Mouse (Mus musculus) c-Kit-negative CD71-positive TER-119-positive erythroid progenitor cells, embryonic 14.5 days (primary cell): ENCODE measurements around the gene Adgrb3.
"Not testable (repeated sequence)": the region's sequence is repeated elsewhere in the genome, so short reads cannot be mapped to it uniquely, and the experiment has no call there.

ENCODE experiments used
- DNase-seq: peaks from one replicate; pipeline ENCODE4 v3.0.0-alpha.2; 2013; ENCODE audit warnings: low read depth, low spot score

Adgrb3 gene

DNA sequence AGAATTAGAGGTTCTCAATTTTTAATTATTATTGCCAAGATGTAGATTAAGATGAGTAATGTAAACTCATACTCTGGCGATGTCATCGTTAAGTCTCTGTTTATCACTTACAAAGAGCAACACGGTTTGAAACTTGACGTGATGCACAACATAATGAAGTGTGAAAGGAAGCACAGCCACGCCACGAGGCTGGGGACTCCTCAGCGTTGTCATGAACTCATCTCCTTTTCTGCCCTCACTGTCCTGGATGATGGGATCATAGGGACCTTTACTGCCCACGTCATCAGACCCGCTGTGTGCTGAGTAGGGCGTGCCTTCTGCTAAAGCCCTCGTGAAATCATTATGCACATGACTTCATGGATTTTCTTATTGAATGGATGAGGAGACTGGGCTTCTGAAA is 714.0 kb downstream of the Adgrb3 start:
- DNase-seq, result no peak

DNA sequence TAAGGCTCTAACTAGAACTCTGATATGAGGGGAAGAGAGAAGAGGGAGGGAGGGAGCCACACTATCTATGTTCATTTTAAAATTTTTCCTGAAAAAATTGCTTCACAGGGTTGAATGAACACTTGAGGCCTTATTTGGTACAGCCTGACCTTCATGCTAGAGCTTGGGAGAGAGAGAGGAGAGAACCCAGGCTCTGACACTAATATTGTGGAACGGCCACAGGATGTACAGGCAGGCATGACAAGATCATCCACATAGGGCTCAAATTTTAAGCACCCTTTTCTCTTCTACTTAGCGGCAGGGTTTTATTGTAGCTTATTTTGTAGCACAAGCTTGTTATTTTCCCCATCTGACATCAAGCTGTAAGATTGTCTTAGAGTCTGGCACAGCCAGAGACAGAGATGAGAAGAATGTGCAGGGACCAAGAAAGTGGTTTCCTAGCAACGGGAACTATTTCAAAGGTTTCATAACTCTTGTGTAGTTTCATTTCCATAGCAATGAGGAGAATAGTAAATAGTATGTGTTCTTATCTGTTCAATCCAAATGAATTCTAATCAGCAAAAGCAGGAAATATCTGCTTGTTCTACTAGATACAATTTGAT is 721.9 kb downstream of the Adgrb3 start:
- no peak for DNase-seq

DNA sequence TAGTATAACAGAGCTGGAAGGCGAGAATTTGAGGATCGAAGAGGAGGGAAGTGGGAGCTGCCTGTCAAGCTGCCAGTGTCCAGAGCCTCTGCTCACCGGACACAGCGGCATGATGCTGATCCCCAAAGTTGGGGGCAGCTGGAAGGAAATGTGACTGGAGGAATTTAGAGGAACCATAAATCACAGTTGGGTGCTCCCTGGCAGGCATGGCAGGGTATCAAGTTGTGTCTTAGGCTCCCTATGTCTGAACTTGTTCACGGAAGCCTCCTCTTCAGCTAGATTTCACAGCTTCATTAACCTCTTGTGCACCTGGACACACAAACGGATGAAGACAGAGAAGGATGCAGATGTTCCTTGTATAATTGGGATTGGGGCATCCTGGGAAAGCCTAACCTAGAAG is 722.8 kb downstream of the Adgrb3 start:
- DNase-seq, result no peak

DNA sequence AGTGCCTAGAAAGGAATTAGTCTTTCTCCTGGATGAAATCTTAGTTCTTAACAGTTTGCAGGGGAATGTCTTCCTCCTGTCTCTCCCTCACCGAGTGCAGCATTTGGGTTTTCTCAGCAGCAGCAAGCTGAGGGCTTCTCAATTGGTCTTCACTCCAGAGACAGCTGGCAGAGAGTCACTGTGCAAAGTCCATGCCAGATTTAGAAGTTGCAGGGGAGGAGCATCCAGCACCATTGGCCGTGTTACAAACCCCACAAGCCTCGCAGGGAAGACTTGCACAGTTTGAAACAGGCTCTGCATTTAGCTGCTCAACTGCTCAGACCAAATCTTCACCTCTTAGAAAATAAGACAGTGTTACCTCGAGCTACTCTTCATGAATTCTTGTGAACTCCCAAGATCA is 724.1 kb downstream of the Adgrb3 start:
- no peak for DNase-seq

DNA sequence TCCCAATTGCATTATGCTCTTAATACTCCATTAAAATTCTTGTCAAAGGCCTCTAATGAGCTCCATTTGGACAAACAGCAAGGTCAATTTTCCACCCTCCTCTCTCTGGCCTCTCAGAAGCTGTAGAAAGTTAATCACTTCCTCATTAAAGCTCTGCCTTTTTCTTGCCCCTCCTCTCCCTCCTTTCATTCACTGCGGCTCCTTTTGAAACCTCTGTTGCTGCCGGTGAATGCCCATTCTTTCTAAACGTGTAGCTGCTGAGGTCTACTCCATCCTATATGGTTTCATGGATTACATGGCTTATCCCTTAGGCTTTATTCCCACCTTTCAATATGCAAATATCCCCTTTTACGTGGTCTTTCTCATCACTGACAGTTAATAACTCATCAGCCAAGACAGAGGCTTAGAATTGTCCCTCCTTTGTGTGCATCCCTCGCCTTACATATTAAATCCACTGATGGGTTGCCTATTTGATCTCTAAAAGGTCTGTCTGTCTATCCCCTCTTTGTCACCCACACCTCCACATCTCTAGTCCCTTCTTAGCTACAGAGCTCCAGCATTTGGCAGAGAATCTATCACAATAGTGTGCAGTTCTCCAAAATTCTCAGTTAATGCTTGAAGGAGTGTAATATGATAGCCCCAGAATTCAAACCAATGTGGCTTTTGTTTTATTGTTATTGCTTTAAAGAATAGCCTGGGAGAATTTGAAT is 741.3 kb downstream of the Adgrb3 start:
- DNase-seq, result no peak

DNA sequence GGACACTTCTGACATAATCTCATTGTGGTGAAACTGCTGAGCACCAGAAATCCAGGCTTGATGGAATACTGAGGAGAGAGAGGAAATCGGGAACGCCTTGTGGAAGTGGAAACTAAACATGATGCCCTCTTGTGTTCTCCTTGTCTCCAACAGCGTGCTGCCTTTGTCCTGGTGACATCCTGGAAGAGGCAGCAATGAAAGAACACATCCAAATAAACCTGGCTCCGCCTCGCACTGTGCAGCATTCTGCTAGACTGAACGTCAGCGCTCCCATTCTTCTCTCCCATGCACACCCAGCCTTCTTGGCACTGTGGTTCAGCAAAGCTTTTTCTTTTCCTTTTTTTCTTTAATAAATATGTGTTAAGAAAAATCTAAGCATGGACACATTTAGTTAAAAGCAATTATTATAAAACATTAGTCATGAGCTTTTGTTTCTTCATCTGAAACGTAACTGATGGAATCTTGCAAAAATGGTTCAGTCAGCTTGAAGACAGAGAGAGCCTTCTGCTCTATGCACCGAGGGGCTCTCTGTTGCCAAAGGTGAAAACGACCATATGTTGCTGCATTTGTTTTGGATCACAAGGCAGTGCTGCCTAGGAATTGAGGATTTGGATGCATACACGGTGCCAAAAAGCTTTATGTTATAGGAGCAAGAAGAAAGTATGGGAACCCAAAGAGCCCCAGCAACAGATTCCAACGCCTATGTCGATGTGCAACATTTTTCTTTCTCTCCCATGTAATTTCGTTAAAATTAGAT is 743.7 kb downstream of the Adgrb3 start:
- DNase-seq, result no peak

DNA sequence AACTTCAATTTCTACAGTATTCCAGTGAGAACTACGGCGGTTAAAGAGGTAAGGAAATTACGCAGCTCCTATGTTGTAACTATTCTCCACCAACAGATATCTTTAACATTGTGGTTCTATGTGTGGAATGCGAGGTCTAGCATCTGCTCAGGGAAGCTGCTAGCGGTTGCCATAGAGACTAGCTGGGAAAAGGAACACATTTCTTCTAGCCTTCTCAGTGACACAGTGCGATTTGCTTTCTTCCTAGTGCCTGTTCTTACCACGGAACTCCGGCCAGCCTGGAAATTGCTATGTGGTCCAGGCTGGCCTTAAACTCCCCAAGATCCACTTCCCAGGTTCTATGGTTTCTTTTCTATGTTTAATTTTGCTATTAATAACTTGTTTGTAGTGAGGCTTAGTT is 747.1 kb downstream of the Adgrb3 start:
- DNase-seq, result no peak

DNA sequence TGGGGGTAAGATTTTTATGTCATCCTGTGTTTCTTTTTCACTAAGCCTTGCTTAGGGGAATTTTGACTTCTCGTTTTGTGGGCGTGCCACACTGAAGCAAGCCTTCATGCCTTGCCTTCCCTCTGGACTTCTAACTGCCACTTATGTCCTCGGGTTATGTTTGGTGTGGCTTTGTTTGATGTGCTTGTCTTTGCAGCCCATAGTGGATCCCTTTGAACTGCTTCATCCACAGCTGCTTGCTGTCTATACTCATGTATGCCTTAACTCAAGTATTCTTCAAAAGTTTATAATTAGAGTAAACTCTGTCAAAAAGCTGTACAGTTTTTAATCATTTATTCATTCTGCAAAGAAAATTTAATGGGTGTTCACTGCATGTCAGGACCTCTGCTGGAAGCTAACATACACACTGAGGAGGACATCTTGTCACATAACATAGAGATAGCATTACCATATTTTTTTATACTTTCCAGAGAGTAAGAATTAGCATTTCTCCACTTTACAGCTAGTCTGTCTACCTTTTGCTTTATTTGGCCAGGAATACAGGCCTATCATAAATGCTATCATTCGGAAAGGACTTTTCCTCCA is 748.1 kb downstream of the Adgrb3 start:
- DNase-seq, result no peak

DNA sequence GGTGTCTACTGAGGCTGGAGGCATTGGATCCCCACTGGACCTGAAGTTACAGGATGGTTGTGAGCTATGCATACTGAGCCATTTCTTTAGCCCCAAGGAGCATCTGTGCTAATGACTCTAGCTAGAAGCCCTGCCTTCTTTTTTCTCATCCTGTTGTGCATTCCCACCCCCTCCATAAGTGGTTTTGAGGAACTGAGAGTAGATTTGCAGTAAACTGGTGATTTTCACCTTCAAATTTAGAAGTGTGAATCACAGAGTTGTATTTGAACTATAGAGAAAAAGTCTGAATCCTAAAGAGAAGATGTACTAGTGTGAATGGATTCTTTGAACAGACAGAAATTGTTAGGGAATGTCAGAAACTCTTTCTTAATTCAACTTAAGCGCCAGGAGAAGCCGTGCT is 750.1 kb downstream of the Adgrb3 start:
- no peak for DNase-seq

DNA sequence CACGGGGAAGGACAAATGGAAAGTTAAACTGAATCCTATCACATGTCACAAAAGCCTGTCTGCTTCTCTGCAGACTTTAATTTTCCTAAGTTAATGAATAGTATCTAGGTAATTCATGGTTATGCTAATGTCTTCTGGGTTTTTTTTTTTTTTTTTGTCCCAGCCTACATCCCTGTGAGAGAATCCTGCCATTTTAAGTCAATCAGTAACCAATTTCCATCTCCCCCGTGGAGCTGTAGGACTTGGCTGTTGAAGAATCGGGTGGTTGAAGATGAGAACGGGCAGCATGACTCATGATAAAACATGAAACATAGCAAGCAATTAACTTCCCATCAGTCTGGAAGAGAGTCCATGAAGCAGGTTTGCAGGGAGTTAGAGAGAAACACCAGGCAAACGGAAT is 753.6 kb downstream of the Adgrb3 start:
- no peak for DNase-seq

DNA sequence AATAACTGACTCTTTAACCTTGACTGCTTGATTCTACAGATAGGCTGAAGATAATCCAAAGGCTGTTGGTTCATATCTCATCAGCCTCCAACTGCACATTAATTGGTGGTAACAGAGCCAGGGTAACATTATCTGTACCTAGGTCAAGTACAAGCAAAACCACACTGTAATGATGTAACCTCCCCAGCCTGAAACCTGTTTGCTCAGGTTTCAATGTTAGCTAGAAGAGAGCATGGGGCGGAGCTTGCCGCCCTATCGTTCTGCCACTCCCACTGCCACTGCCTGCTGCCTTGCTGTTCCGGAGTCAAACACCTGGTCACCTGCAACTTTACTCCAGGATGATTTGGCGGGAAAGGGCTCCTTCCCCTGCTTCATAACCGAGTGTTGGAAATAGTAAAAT is 765.5 kb downstream of the Adgrb3 start:
- no peak for DNase-seq

DNA sequence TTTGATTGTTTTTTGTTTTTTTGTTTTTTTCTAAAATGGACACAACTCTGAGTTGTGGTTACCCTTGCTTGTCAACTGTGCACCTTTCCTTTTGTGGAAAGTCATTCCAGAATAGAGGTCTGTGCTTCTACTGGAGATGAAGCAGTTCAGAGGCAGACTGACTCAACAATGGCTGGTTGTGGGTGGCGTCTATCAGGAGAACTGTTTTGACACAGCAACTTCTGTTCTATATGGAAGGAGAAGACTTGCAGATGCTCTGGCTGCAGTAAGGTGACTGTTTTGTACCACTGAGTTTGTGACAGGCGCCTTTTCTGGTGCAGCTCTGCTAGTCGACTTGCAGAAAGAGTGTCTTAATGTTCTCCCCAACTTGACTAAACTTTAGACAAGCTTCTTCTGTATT is 768.6 kb downstream of the Adgrb3 start:
- DNase-seq, result no peak

DNA sequence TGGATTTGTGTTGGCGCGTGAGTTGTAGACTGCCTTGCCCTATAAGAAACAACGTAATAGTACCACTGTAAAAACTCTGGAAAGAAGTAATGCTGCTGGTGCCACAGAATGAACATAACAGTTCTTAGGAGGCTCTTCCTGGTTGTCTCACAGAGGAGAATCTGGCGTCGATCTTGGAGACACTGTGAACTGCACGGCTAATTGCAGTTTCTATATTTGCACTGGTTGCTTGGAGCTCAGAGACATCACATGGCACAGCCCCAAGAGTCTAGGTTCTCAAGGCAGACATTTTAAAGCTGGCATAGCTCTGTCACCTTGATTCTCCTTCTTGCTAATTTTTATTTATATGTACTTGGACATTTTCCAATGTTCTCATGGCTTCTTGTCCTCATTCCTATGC is 769.3 kb downstream of the Adgrb3 start:
- no peak for DNase-seq

DNA sequence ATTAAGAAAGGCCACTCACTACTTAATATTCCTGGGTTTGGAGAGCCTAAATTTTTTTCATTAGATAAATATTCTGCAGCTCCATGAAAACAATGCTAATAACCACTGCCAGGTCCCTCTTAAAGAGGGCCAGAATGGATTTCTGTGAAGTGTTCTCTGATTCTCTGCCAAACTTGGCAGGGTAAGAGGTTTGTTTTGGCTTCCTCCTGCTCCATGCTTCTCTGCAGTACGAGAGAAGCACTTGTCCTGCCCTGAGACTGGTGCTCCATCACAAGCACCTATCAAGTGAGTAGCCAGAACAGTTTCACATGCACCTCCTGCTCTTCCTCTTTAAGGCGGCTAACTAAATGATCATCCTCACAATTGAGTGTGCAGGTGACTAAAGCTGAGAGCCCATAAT is 771.9 kb downstream of the Adgrb3 start:
- no peak for DNase-seq

DNA sequence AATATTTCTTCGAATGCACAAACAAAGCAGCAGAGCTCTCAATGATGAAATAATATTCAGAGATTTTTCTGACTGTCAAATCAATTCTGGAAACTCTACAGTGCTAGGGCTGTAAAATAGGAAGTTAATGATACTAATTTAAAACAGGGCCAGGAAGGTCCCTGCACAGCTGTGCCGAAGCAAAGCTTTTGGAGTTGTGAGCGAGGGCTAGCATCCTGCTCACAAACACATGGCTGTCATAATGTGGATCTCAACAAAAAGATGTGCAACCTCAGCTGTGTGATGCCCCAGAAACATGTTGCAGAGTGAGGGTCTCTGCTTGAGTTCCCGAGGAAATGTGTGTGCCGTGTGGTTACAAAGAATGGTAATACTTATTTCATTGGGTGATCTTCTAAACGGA is 772.3 kb downstream of the Adgrb3 start:
- no peak for DNase-seq

DNA sequence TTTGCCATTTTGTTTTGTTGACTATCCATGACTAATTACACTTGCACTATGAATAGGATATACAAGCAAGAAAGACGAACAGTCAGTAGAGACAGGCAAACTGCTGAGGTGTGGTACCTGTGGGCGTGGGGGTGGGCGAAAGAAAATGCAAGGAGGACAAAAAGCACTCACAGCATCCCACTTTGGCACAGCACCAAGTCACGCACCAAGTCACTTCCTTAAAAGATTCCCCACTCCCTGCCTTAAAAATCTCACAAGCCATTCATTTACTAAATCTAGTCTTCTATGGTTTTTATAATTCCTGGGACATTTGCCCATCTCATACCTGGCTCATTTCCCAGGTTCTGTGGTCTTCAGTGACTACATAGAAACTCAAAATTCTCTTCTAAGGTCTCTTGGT is 787.4 kb downstream of the Adgrb3 start:
- DNase-seq, result no peak

DNA sequence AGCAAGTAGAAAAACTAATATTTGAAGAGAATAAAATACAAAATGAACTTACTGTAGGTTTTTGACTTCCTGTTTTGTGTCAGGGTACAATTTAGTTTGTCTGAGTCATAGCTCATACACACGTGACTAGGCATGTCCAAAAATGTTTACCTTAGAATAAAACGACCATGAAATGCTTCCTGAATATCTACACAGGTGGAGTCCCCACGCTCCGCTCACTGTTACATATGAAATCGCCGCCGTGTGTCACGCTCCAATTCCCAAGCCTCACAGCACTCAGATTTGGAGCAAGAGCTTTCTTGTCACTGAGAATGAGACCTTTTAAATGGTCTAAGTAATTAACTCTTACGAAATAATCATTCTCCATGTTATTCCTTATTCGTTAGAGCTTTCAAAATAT is 795.3 kb downstream of the Adgrb3 start:
- no peak for DNase-seq

DNA sequence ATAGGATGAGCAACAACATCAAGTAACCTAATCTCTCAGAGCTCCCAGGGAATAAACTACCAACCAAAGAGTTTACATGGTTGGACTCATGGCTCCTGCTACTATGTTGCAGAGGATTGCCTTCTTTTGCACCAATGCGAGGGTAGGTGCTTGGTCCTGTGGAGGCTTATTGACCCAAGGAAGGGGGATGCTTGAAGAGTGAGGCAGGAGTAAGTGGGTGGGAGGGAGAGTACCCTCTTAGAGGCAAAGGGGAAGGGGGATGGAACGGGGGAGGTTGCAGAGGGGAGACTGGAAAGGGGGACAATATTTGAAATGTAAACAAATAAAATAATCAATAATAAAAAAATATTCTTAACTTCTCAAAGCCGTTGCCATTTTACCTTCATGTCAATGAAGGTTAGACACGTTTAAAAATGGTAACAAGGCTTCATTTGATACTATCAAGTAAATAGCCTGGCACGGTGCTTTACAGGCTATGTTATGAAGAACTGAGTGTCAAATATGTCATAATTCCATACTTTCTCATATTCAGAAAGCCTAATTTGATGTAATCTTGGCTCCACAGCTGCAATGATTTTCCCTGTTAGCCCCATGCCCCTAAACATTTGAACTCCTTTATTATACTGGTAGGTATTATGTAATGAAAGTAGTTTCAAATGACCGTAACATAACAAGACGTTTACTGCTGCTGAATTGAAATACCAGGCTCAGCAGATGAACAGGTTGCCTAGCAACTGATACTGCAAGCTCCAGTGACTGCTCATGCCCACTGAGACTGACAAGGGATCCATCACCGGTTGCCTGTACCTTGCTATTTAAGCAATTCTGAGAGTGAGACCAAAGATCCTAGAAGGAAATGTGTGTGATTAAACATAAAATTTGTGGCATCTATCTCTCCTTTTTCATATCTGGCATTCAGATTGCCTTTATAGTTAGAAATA is 796.1 kb downstream of the Adgrb3 start:
- no peak for DNase-seq

DNA sequence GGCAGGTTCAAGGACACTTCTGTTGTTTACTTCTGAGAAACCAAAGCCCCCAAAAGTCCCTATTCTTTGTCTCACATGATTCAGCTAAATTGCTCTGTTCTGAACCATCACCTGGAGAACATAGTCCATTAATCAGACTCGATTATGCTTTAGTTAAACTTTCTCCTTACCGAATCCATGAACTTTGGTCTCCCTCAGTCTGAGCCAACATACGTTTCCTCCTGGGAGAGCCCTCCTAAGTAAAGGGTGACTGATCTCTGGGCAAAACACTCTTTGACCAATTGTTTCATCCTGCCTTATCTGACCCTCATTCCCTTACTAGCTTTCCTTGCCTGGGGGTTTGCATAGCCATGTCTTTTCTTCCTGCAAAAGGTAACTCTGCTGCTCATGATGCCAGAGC is 806.4 kb downstream of the Adgrb3 start:
- DNase-seq, result no peak

DNA sequence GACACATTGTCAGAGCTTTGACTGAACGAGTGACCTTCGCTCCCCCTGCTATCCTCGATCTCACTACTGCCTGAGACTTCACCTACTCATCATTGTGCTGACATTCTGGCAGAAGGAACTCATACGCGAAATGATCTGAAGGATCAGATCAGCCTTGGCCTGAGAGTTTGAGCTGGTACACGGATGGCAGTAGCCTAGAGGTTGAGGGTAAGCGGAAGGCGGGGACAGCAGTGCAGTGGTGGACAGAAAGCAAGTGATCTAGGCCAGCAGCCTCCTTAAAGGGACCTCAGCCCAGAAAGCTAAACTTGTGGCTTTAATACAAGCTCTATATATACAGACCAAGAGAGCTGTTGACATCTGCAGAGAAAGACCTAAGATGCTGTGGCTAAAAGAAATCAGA is 811.7 kb downstream of the Adgrb3 start:
- DNase-seq, result not testable (repeated sequence)
